Mouse (Mus musculus): Measurements from ENCODE around the gene Il19.

Gene Il19

DNA sequence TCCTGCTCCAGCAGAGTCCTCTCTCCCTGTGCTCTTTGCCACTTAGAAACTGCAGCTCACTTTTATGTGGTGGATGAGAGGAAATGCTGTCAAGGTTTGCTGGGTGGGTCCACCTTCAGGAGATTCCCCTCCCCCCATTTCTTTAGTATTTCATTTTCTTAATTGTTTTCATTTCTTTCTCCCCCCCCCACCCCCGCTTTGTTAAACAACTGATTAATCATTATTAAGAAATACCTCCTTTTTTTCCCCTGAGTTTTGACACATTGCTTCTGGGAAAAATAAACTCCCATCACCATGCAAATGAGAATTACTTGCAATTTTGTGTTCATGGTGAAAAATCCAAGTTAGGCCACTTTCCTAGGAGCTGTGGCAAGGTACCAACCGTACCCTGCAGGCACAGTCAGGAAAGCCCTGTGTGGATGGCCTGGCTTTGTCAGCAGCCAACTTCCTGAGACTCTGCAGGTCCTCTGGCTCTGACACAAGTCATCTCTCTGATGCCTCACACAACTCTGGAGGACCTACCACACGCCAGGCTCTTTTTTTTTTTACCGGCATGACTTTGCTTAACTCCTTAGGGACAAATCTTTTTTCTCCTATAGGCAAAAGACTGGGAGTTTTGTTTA, at the start of gene Il19:
TSS of gene Il19 (minus strand) at position 51 of the 623 bp plus-strand sequence.
- no peak for DNase-seq (ENCODE audit: low spot score)

DNA sequence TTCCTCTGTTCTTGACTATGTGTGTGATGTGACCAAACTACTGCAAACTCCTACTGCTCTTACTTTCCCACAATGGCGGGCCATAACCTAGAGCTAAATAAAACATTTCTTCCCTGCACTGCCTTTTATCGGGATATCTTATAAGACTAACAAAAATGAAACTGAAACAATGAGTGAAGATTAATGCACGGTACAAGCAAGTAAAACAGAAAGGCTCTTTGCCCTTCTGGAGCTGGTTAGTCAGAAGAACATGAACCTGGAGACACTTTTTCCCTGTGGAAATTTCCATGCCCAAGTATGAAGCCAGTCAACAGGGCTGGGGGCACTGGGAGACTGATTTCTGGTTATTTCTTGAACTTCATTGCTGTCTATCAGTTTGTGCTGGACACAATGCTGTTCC, 49.4 kb upstream of the Il19 start:
- no peak for DNase-seq (ENCODE audit: low spot score)

DNA sequence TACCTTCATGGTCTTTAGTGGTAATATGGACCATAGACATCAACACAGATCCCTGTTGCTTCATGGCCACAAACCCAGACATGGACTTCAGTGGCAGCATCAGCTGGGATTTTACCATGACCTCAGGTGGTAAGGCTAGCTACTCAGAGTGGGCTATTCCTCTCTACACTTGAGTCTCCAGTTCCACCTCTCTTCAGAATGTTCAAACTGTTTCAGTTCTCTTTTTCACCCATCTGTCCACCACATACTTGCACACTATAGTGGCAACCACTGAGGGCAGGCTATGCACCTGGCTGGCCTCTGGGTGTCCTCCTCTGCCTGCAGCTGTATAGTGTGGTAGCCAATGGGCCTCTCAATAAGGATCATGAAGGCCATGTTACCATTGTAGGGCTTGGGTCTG, 47.5 kb upstream of the Il19 start:
- DNase-seq (ENCODE audit: low spot score) = no peak

DNA sequence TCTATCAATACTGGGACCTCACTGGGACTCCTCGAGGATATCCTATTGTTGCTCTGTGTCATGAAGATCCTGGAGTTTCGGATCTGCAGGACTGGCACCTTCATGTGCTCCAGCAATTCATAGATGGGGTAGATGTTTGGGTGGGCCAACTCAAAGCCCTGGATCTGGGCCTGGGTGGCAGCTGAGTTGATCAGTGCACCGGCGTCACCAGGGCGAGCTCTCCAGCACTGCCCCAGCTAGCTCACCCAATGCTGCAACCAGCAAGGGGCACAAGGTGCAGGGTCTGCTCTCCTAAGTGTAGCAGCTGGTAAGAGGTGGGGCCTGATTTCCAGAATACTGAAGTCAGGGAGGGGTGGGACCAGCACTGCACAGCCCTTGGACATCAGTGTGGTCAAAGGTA, 47.1 kb upstream of the Il19 start:
- no peak for DNase-seq (ENCODE audit: low spot score)

- DNase-seq (ENCODE audit: low spot score) = no peak
These were observed 44.5 kb upstream of the Il19 start for GRCm38 (mm10) chr1:130984441-130984840.

GRCm38 (mm10) chr1:130979455-130979854, 39.5 kb upstream of the Il19 start:
- no peak for DNase-seq (ENCODE audit: low spot score)

DNA sequence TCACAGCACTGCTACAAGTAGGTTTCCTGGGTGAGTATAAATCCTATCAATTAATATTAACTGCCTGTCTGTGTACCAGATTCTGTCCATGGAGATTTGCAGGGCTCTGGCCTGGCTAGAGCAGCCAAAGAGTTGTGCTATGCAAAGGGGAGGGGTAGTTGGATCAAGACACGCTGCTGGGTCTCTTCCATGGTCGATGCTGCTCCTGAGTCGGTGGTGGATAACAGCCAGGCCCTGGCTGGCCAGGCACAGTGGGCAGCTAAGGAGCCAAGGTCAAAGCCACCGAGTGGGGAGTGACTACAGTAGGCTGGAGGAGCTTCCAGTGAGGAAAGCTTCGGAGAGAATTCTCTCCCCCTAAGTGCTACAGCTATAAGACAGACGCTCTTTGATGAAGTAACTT, 24.0 kb upstream of the Il19 start:
- no peak for DNase-seq (ENCODE audit: low spot score)

GRCm38 (mm10) chr1:130946920-130947319, 7.0 kb upstream of the Il19 start:
- DNase-seq (ENCODE audit: low spot score) = no peak

- no peak for DNase-seq (ENCODE audit: low spot score)
These were observed 1.9 kb upstream of the Il19 start for GRCm38 (mm10) chr1:130941801-130942200.

DNA sequence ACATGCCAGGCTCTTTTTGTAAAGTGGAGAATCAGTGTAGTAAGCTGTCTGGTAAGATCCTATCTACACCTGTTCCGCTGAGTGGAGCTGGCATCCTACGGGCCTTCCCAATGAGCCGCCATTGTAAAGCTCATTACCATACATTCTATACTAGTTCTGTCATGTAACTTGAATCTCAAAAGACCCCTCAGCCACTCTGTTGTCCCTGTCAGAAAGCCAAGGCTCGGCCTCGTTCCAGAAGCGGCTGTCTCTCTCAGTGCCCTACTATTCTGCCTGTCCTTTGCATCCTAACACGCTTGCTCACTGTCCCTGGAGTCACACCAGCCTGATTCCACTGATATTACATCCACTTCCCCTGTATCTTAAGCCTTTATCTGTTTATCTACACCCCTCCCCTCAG, 1.7 kb downstream of the Il19 start:
- DNase-seq (ENCODE audit: low spot score) = no peak

DNA sequence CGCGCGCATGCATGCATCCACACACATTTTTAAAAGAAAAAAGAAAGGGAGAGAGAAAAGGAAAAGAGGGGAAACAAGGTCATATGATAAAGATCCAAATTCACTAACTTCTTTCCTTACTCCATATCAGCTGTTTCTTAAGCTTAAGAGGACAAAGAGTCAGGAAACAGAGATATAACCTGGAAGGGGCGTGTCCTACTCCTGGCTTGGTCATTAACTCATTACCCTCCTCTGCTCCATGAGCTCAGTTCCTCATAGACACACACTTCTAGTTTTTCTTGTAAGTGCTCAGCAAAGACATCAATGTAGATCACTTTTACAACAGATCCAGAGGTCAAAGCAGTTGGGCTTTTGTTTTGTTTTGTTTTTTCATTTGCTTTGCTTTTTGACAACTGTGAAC, 2.7 kb downstream of the Il19 start:
- no peak for DNase-seq (ENCODE audit: low spot score)

DNA sequence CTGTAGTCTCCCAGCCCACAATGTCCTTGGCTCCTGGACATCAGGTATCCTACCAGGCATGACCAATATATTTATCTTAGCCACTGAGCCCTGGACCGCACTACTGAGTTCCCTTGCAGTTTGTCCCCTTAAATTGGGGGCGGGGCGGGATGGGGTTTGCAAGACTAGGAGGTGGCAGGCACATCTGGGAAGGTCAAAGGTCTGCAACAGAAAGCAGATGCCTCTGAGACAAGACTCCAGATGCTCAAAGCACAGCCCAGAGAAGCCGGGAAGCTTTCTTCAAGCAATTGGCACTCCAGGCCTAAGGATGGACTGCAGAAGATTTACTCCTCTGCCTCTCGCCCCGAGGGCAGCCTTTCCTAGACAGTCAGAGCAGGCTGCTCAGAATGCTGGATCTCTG, 3.6 kb downstream of the Il19 start:
- DNase-seq (ENCODE audit: low spot score) = no peak

DNA sequence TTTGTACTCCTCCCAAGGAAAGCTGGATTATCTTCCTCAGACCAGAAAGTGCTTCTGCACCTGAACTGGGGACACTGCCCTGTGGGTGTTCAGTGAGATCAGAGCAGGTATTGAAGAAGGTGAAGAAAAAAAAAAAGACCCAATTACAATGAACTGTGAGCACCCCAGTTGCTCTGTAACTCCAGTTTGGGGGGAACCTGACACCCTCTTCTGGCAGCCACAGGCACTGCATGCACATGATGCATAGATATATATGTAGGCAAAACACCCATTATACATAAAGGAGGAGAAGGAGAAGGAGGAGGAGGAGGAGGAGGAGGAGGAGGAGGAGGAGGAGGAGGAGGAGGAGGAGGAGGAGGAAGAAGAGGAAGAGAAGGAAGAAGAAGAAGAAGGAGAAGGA, 13.4 kb downstream of the Il19 start:
- no peak for DNase-seq (ENCODE audit: low spot score)

DNA sequence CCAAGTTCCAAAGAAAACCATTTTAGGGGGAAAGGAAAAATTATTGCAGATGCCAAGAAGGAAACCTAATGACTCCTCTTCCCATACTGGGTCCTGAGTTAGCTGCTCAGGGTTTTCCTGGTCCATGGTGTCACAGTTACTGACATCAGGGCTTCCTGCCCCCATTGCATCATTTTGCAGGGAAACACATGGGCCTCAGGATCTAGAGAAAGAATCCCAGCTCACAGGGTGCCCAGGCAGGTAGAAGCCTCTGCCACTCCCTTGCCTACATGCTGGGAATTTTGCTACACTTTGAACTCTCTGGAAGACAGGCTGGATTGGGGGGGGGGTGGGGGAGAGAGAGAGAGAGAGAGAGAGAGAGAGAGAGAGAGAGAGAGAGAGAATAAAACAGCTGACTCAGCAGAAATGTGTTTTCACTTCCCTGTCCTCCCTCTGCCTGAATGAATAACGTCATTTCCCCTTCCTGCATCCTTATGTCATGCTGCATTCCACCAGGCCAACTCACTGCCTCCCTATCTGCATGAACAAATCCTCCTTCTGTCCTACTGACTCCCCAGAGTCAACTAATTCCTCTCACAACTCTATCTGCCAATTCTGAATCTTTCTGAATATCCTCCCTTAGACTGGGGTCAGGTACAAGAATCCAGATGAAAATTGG, 21.5 kb downstream of the Il19 start:
- DNase-seq (ENCODE audit: low spot score) = no peak

GRCm38 (mm10) chr1:130911401-130912010, 28.4 kb downstream of the Il19 start, which contains the start of gene Il20:
TSS of gene Il20 (minus strand) at chr1:130911451.
- DNase-seq (ENCODE audit: low spot score) = no peak

- DNase-seq (ENCODE audit: low spot score) = no peak
These were observed 37.4 kb downstream of the Il19 start for GRCm38 (mm10) chr1:130902505-130902904.

DNA sequence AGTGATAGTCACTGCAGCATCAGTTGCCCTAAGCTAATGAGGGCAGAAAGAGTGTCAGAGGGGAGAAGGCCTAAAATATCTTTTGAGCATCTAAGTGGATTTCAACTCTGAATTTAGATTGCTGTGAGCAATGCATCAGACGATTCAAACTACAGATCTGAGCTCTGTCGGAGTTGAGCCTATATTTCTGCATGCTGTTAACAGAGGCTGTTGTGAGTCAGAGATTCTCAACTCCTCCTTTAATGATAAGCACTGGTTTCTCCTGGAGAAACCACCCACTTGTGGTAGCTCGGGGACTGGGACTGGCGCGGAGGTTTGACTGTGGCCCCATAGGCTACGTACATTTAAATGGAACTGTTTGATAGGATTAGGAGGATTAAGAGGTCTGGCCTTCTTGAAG, 45.4 kb downstream of the Il19 start:
- DNase-seq (ENCODE audit: low spot score) = no peak

- DNase-seq (ENCODE audit: low spot score) = no peak
These were observed 46.4 kb downstream of the Il19 start for GRCm38 (mm10) chr1:130893329-130894040.

DNA sequence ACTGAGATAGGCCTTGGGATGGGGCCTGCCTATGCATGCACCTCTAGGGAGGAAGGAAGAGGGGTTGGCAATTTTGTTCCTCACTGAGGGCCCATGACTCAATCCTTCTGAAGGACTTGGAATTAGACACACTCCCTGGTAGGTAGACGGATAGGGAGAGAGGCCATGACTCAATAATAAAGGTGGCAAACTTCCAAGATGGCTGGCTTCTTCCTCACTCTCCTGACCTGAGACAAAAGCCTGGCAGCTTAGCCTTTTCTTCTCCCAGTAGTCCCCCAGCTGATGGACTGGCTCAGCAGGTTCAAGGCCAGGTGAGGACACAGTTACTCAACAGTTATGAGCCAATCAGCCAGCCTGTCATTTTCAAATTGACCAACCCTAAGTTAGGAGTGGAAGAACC, 47.5 kb downstream of the Il19 start:
- no peak for DNase-seq (ENCODE audit: low spot score)

GRCm38 (mm10) chr1:130887354-130887753, 52.6 kb downstream of the Il19 start, which contains the start of gene Il24:
TSS of gene Il24 (minus strand) at chr1:130887454.
- DNase-seq (ENCODE audit: low spot score) = no peak

DNA sequence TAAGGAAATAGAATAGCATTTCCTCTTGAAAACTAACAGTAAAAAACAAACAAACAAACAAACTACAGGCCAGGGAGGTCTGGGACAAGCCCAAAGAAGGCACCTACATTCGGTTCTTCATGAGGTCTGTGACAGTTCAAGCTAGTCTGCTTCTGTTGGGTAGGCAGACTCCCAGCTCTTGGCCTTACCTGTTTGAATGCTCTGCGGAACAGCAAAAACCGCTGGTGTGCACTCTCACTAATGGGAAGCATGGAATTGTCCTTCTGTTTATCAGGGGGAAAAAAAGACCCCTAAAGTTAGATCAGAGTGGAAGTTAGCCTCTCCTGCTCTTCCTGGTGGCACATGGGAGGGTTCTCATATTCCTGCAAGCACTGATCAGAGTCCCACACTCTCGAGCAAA, 56.8 kb downstream of the Il19 start:
- DNase-seq (ENCODE audit: low spot score) = no peak
